Comparison of ENCODE assay signal across 25 mouse cellular contexts in genomic region chr6:94492739-94493138, GRCm38 (mm10).
"Had no signal": no experiment of that assay in that cellular context is flagged by ENCODE, and none has a peak within 500 bp of the region (broad histone marks: within the 10 kb centered on the region; RNA-seq: fewer than 3 reads in every experiment).

No protein-coding gene starts in this region.

- H3K9ac ChIP-seq: embryonic facial prominence, embryonic 12.5 days; embryonic facial prominence, embryonic 13.5 days; embryonic facial prominence, embryonic 15.5 days; forebrain, embryonic 12.5 days; forebrain, embryonic 13.5 days; forebrain, postnatal 0 days had no signal

- H3K9me3 ChIP-seq: embryonic facial prominence, embryonic 10.5 days; embryonic facial prominence, embryonic 12.5 days; embryonic facial prominence, embryonic 13.5 days; embryonic facial prominence, embryonic 15.5 days; forebrain, embryonic 10.5 days; forebrain, embryonic 12.5 days; forebrain, embryonic 13.5 days; heart, embryonic 10.5 days had no signal

- ATAC-seq: forebrain, embryonic 13.5 days; forebrain, embryonic 14.5 days; forebrain, embryonic 16.5 days; forebrain, postnatal 0 days had no signal

- H3K36me3 ChIP-seq: embryonic facial prominence, embryonic 10.5 days; embryonic facial prominence, embryonic 12.5 days; embryonic facial prominence, embryonic 13.5 days; embryonic facial prominence, embryonic 15.5 days; forebrain, embryonic 10.5 days; forebrain, embryonic 12.5 days; heart, embryonic 10.5 days had no signal

- H3K27ac ChIP-seq: embryonic facial prominence, embryonic 10.5 days; embryonic facial prominence, embryonic 12.5 days; embryonic facial prominence, embryonic 13.5 days; embryonic facial prominence, embryonic 15.5 days; forebrain, embryonic 10.5 days; forebrain, embryonic 12.5 days; forebrain, embryonic 13.5 days; gastrocnemius, adult 2 months; heart, adult 2 months; heart, embryonic 10.5 days had no signal

- H3K27me3 ChIP-seq: embryonic facial prominence, embryonic 12.5 days; embryonic facial prominence, embryonic 13.5 days; embryonic facial prominence, embryonic 15.5 days; forebrain, embryonic 12.5 days; forebrain, embryonic 13.5 days had no signal

- H3K4me2 ChIP-seq: embryonic facial prominence, embryonic 12.5 days; embryonic facial prominence, embryonic 13.5 days; embryonic facial prominence, embryonic 15.5 days; forebrain, embryonic 12.5 days; forebrain, embryonic 13.5 days; heart, embryonic 11.5 days had no signal

- H3K4me3 ChIP-seq: embryonic facial prominence, embryonic 10.5 days; embryonic facial prominence, embryonic 12.5 days; embryonic facial prominence, embryonic 13.5 days; embryonic facial prominence, embryonic 15.5 days; erythroblast, embryonic 14.5 days; forebrain, embryonic 10.5 days; forebrain, embryonic 12.5 days; forebrain, embryonic 13.5 days; gastrocnemius, adult 2 months; heart, adult 2 months; heart, embryonic 10.5 days had no signal

- H3K4me1 ChIP-seq: embryonic facial prominence, embryonic 10.5 days; embryonic facial prominence, embryonic 12.5 days; embryonic facial prominence, embryonic 13.5 days; embryonic facial prominence, embryonic 15.5 days; forebrain, embryonic 10.5 days; forebrain, embryonic 12.5 days; forebrain, embryonic 13.5 days; heart, embryonic 10.5 days had no signal

- DNase-seq: cerebellum, postnatal 10 days; cerebellum, postnatal 14 days; cerebellum, postnatal 25 days; cerebellum, postnatal 36 days; embryo, embryonic 11 days; forebrain, postnatal 0 days; gastrocnemius, adult 2 months; gastrocnemius, postnatal 10 days; gastrocnemius, postnatal 14 days; gastrocnemius, postnatal 25 days; gastrocnemius, postnatal 36 days; heart, adult 18-20 months; heart, adult 2 months had no signal
